Mouse (Mus musculus) heart, embryonic 13.5 days (tissue): ENCODE measurements around the gene Polr1d. TPM values are rescaled to one million over a fixed set of nuclear protein-coding genes. Genes with fewer than 3 reads are reported as not detected.
A peak's percentile ranks its signal among the peaks of the same experiment; 100 is the strongest.

Experiments
- ATAC-seq: fragments of 200-750 bp; cut with Nextera tagmentation; 2 replicates; pipeline ENCODE4 v1.8.0; 2017; ENCODE audit warnings: moderate TSS enrichment; ENCODE audit not compliant: insufficient number of reproducible peaks, low FRiP score, low TSS enrichment; ENCODE audit errors: extremely low read depth
- H3K27ac ChIP-seq: fragments of 300-500 bp; sonication (generic); replicated peaks from 2 replicates; pipeline ENCODE4 v1.5.1; 2015; ENCODE audit warnings: moderate library complexity, mild to moderate bottlenecking, inconsistent platforms
- H3K27me3 ChIP-seq: fragments of 300-500 bp; sonication (generic); replicated peaks from 2 replicates; pipeline ENCODE4 v1.6.1; 2015; ENCODE audit warnings: mild to moderate bottlenecking, inconsistent platforms
- H3K36me3 ChIP-seq: fragments of 300-500 bp; sonication (generic); 2 replicates; pipeline ENCODE4 v1.6.1; 2015; ENCODE audit warnings: mild to moderate bottlenecking, inconsistent platforms
- H3K4me1 ChIP-seq: fragments of 300-500 bp; sonication (generic); 2 replicates; pipeline ENCODE4 v1.6.1; 2015; ENCODE audit warnings: inconsistent platforms
- H3K4me2 ChIP-seq: fragments of 300-500 bp; sonication (generic); 2 replicates; pipeline ENCODE4 v1.6.1; 2015; ENCODE audit warnings: inconsistent platforms, mild to moderate bottlenecking, moderate library complexity
- H3K4me3 ChIP-seq: fragments of 300-500 bp; sonication (generic); 2 replicates; pipeline ENCODE4 v1.5.1; 2015; ENCODE audit warnings: moderate library complexity, mild to moderate bottlenecking, inconsistent platforms
- H3K9ac ChIP-seq: fragments of 300-500 bp; sonication (generic); 2 replicates; pipeline ENCODE4 v1.6.1; 2015; ENCODE audit warnings: inconsistent platforms, mild to moderate bottlenecking, moderate library complexity
- H3K9me3 ChIP-seq: fragments of 300-500 bp; sonication (generic); 2 replicates; pipeline ENCODE4 v1.6.1; 2016; ENCODE audit warnings: inconsistent platforms
- WGBS: fragments of 180-500 bp; shearing (Covaris S2); methylation state at CpG from one replicate; pipeline ENCODE4 v1.1.7; 2015; ENCODE audit warnings: mixed read lengths; 5-methylcytosine and 5-hydroxymethylcytosine counted together
- polyA plus RNA-seq: library from polyadenylated mRNA; unstranded; fragments of >200 nt; fragmentation: Nextera tagmentation; extraction: Ambion mirVana; gene quantifications from 2 replicates; pipeline ENCODE4 v1.2.1, GENCODE M21; 2015

The Polr1d gene
- polyA plus RNA-seq, 1 experiment from 2014 or later, result 90.1 TPM

GRCm38 (mm10) chr5:147124794-147125193, 47.9 kb downstream of the Polr1d start:
- Histone ChIP-seq H3K9ac (no peak overlapping the region), H3K4me1 (no peaks in the 10 kb centered on the region), H3K27me3 (no peaks in the 10 kb centered on the region), H3K4me3 (no peak overlapping the region), H3K4me2 (no peak overlapping the region), H3K36me3 (no peaks in the 10 kb centered on the region), H3K27ac (no peak overlapping the region), H3K9me3 (peaks cover 7% of the 10 kb centered on the region)
- no peak for ATAC-seq
- 65% methylated on average over 9 of the region's 9 CpGs for WGBS

GRCm38 (mm10) chr5:147125542-147126185, 48.8 kb downstream of the Polr1d start:
- H3K9me3 ChIP-seq, result peaks cover 7% of the 10 kb centered on the region
- no peak overlapping the region for H3K4me3 ChIP-seq
- 77% methylated on average over 13 of the region's 13 CpGs for WGBS
- no peak overlapping the region for H3K27ac ChIP-seq
- H3K4me2 ChIP-seq, result no peak overlapping the region
- no peak for ATAC-seq
- H3K27me3 ChIP-seq, result no peaks in the 10 kb centered on the region
- no peak overlapping the region for H3K9ac ChIP-seq
- H3K36me3 ChIP-seq, result no peaks in the 10 kb centered on the region
- H3K4me1 ChIP-seq, result no peaks in the 10 kb centered on the region

GRCm38 (mm10) chr5:147127860-147128259, 51.0 kb downstream of the Polr1d start:
- Histone ChIP-seq H3K4me3 (no peak overlapping the region), H3K36me3 (no peaks in the 10 kb centered on the region), H3K4me1 (no peaks in the 10 kb centered on the region), H3K4me2 (no peak overlapping the region), H3K9ac (no peak overlapping the region), H3K27me3 (no peaks in the 10 kb centered on the region), H3K9me3 (no peaks in the 10 kb centered on the region), H3K27ac (no peak overlapping the region)
- WGBS, result 78% methylated on average over 4 of the region's 4 CpGs
- ATAC-seq, result no peak

GRCm38 (mm10) chr5:147129484-147129883, 52.6 kb downstream of the Polr1d start:
- Histone ChIP-seq H3K9me3 (no peaks in the 10 kb centered on the region), H3K27ac (no peak overlapping the region), H3K36me3 (no peaks in the 10 kb centered on the region), H3K27me3 (no peaks in the 10 kb centered on the region), H3K4me2 (no peak overlapping the region), H3K4me1 (no peaks in the 10 kb centered on the region), H3K4me3 (no peak overlapping the region), H3K9ac (no peak overlapping the region)
- WGBS, result 72% methylated on average over 2 of the region's 2 CpGs
- ATAC-seq, result no peak

- no peaks in the 10 kb centered on the region for H3K36me3 ChIP-seq
- H3K9me3 ChIP-seq, result no peaks in the 10 kb centered on the region
- WGBS, result 65% methylated on average over 4 of the region's 4 CpGs
- H3K27me3 ChIP-seq, result no peaks in the 10 kb centered on the region
- H3K27ac ChIP-seq, result no peak overlapping the region
- H3K4me1 ChIP-seq, result no peaks in the 10 kb centered on the region
- no peak for ATAC-seq
- no peak overlapping the region for H3K4me3 ChIP-seq
- no peak overlapping the region for H3K9ac ChIP-seq
- no peak overlapping the region for H3K4me2 ChIP-seq
Measured at GRCm38 (mm10) chr5:147131912-147132311, 55.1 kb downstream of the Polr1d start.

GRCm38 (mm10) chr5:147133662-147134061, 56.8 kb downstream of the Polr1d start:
- H3K9ac ChIP-seq, result peak overlapping the region; percentile 6; the same call in 1 of the 2 replicates
- H3K4me2 ChIP-seq, result peak overlapping the region; percentile 65
- H3K4me1 ChIP-seq, result no peaks in the 10 kb centered on the region
- H3K9me3 ChIP-seq, result no peaks in the 10 kb centered on the region
- H3K36me3 ChIP-seq, result no peaks in the 10 kb centered on the region
- H3K27me3 ChIP-seq, result no peaks in the 10 kb centered on the region
- H3K27ac ChIP-seq, result no peak overlapping the region
- H3K4me3 ChIP-seq, result peak overlapping the region; percentile 36
- 23% methylated on average over 17 of the region's 17 CpGs for WGBS
- ATAC-seq, result no peak

GRCm38 (mm10) chr5:147134341-147135088, 57.7 kb downstream of the Polr1d start:
- Histone ChIP-seq H3K27me3 (no peaks in the 10 kb centered on the region), H3K4me2 (no peak overlapping the region), H3K4me3 (no peak overlapping the region), H3K9me3 (no peaks in the 10 kb centered on the region), H3K4me1 (no peaks in the 10 kb centered on the region), H3K36me3 (no peaks in the 10 kb centered on the region), H3K27ac (no peak overlapping the region), H3K9ac (no peak overlapping the region)
- ATAC-seq, result no peak
- 52% methylated on average over 8 of the region's 8 CpGs for WGBS

DNA sequence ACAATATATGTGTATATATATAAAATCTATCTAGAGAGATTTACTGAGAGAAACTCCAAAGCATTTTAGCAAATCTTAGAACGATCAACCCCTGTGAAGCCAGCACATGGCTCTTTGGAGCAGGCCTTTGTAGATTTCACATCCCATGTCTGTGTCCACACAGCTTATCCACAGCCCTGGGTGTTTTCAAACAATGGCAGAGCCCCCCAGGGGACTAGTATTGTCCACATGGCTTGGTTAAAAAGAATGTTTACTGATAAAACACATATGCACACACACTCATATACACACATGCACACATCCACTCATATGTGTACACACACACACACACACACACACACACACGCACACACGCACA, 58.2 kb downstream of the Polr1d start:
- no peaks in the 10 kb centered on the region for H3K27me3 ChIP-seq
- WGBS, result 85% methylated on average over 3 of the region's 3 CpGs

DNA sequence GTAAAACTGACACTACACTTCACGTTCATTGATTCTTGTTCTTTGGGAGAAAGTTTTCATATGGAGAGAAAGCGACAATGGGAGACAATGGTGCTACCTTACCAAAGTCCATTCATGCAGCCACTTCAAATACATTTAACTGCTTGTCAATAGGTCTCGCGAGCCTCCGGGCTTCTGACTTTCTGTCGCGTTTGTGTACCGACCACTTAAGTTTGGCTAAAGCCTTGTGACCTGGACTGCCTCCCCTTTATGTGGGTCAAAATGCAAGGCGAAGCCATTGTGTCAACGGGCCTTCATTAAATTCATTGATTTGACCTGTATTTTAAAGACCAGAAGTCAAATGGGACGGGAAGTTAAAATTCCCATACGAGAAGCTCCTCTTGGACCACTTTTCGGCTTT, 59.1 kb downstream of the Polr1d start:
- Histone ChIP-seq H3K4me3 (no peak overlapping the region), H3K9me3 (no peaks in the 10 kb centered on the region), H3K4me2 (no peak overlapping the region), H3K27me3 (no peaks in the 10 kb centered on the region), H3K4me1 (no peaks in the 10 kb centered on the region), H3K36me3 (no peaks in the 10 kb centered on the region), H3K27ac (no peak overlapping the region), H3K9ac (no peak overlapping the region)
- 75% methylated on average over 13 of the region's 13 CpGs for WGBS
- ATAC-seq, result no peak

More for the DNA sequence above, 58.2 kb downstream of the Polr1d start:
- Histone ChIP-seq H3K27ac (no peak overlapping the region), H3K9ac (no peak overlapping the region), H3K9me3 (no peaks in the 10 kb centered on the region), H3K36me3 (no peaks in the 10 kb centered on the region), H3K4me2 (no peak overlapping the region), H3K4me3 (no peak overlapping the region), H3K4me1 (no peaks in the 10 kb centered on the region)
- ATAC-seq, result no peak

DNA sequence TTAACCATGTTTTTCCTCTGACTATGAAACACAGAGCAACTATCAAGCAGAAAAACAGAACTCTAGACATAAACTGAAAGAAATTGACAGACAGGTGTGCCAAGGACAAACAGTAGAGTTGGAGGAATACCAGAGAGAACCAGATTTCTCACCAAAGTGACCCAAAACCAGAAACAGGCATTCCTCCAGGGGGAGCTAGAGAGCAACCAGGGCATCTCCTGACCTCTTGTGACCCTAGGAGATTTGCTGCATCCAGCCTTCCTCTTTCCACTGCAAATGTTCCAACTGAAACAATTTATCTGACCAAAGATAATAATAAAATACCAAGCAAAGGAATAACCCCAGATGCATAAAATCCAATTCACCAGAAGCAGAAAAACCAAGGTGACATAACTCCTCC, 70.5 kb downstream of the Polr1d start:
- no peak overlapping the region for H3K9ac ChIP-seq
- H3K4me2 ChIP-seq, result no peak overlapping the region
- no peak overlapping the region for H3K27ac ChIP-seq
- no peak for ATAC-seq
- H3K4me1 ChIP-seq, result no peaks in the 10 kb centered on the region
- H3K9me3 ChIP-seq, result peaks cover 5% of the 10 kb centered on the region; the same call in 1 of the 2 replicates
- no peaks in the 10 kb centered on the region for H3K27me3 ChIP-seq
- no peak overlapping the region for H3K4me3 ChIP-seq
- H3K36me3 ChIP-seq, result no peaks in the 10 kb centered on the region

GRCm38 (mm10) chr5:147154806-147155371, 78.0 kb downstream of the Polr1d start:
- H3K27ac ChIP-seq, result no peak overlapping the region
- no peaks in the 10 kb centered on the region for H3K4me1 ChIP-seq
- H3K4me2 ChIP-seq, result no peak overlapping the region
- no peaks in the 10 kb centered on the region for H3K9me3 ChIP-seq
- WGBS, result 10% methylated on average over 13 of the region's 13 CpGs
- no peaks in the 10 kb centered on the region for H3K36me3 ChIP-seq
- no peak overlapping the region for H3K9ac ChIP-seq
- no peak for ATAC-seq
- H3K27me3 ChIP-seq, result peaks cover 41% of the 10 kb centered on the region
- no peak overlapping the region for H3K4me3 ChIP-seq
